Mouse (Mus musculus) lung, adult 18-20 months (tissue): ENCODE data around the gene Rfc5.
"Not testable (repeated sequence)": the region's sequence is repeated elsewhere in the genome, so short reads cannot be mapped to it uniquely, and the experiment has no call there.

Experiments
- DNase-seq, 2 experiments: peaks; one replicate each; pipeline ENCODE4 v3.0.0; 2022; ENCODE audit warnings: mixed read lengths in 2 of 2

Gene Rfc5

DNA sequence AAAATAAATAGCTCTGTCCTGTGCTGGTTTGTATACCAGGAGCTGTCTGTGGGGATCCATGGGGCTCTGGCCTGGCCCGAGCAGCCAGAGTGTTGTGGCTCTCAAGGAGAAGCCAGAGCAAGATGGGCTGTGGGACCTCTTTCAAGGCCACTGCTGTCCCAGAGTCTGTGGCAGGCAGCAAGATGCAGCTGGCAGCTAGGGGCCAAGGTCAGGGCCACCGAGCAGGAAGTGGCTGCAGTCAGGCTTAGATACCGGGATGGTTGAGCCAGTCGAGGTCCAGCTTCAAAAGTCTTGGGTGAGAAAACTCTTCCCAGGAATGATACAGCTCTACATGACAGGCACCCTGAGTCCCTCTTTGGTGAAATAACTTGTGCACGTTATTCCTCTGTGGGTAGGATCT, 41.8 kb downstream of the Rfc5 start:
- no peak for DNase-seq

DNA sequence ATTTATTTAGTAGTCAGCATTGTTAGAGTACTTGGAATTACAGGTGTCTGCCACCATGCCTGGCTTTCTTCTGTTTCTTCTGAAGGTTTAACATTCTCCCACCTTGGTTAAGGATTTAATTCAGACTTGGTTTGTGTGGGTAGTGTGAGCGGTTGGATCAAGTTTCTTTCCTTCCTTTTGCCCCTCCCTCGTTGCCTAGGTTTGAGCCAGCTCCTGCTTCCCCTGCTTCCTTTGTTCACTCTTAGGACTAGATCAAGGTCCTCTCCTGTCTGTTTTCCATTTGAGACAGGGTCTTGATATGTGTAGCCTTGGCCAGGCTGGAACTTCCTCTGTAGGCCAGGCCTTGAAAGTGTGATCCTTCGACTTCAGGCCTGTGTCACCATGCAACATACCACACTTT, 42.6 kb downstream of the Rfc5 start:
- no peak for DNase-seq

DNA sequence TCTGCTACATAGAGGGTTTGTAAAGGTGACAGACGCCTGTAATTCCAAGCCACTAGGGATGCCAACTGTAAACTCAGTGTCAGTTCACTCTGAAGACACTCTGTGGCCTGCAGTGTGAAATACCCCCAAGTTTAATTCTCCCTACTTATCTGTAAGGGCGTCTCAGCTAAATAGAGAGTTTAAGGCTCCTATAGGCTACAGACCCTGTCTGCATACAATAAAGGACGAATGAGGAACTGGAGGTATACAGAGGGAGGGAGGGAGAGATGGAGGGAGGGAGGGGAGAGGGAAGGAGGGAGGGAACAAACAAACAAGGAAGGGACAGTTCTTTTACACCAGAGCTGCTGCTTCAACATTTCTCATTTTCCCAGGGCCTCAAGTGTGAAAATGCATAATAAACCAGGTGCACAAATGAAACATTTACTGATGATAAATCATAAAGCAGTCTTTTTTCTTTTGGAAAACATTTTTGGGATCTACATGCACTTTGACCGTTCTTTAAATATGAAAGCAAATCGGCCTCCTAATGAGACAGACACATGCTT, 43.3 kb downstream of the Rfc5 start:
- DNase-seq, result no peak

DNA sequence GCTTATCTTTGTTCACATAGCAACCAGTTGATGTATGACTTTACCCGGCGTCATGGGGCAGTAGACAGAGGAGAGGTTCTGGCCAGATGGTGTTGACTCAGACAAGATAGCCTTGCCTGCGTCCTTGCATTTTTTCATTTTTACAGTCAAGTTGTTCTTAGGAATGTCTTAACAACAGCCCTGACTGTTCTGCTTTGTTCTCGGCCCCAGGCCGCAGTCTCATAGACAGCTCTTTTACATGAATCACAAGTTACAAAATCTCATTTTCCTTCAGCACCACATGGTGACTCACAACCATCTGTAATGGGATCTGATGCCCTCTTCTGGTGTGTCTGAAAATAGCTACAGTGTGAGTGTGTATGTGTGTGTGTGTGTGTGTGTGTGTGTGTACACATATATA, 44.4 kb downstream of the Rfc5 start:
- DNase-seq, result not testable (repeated sequence)

DNA sequence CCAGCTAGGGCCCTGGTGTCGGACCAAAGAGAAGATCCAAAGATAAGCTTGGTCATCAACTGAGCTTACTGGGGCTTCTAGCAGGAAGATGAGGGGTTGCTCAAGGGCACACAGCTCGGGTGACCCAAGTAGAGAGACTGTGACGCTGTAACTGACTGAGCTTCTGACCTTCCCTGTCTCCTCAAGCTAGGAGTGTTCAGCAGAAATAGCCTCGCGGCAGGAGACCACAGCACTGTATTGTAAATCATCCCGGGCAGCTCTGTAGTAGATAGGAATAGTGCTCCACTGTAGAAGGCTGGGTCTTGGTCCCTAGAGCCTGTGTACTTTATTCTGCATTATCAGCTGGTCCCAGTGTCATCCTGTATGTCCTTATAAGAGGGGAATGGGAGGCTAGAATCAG, 47.0 kb downstream of the Rfc5 start:
- DNase-seq, result no peak

DNA sequence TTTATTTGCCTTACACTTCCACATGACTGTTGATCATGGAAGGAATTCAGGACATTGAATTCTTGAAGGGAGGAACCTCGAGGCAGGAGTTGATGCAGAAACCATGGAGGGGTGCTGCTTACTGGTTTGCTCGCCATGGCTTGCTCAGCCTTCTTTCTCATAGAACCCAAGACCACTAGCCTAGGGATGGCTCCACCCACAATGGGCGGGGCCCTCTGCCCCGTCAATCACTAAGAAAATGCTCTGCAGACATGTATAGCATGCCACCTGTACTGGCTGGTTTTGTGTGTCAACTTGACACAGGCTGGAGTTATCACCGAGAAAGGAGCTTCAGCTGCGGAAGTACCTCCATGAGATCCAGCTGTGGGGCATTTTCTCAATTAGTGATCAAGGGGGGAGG, 48.8 kb downstream of the Rfc5 start:
- DNase-seq, result no peak

DNA sequence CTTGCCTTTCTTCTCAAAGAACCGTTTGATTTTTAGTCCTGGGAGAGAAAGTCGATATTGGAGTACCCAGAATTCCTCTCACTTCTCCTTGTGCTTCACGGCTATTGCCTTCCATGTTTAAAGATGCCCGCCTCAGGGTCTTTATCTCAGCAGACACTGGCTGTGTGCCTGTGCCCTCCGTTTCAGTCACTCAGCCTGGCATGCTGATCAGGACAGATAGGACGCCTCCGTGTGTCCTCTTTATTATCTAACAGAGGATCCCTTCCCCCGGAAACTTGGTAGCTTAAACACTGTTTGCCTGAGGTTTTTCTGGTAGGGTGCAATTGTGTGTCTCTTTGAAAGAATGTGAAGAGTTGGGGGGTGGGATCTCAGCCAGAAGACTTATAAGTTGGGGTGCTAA, 50.3 kb downstream of the Rfc5 start:
- DNase-seq, result no peak

DNA sequence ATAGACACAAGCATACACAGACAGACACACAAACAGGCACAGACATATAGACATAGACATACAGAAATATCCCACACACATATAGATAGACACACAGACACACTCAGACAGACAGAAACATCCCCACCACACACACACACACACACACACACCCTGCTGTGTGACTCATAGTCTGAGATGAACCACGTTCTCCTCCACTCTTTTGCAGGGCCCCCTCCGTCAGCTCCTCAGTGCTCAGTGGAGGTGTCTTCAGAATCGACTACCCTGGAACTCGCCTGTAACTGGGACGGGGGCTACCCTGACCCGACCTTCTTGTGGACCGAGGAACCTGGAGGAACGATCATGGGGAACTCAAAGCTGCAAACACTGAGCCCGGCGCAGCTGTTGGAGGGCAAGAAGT, 50.8 kb downstream of the Rfc5 start:
- no peak for DNase-seq

DNA sequence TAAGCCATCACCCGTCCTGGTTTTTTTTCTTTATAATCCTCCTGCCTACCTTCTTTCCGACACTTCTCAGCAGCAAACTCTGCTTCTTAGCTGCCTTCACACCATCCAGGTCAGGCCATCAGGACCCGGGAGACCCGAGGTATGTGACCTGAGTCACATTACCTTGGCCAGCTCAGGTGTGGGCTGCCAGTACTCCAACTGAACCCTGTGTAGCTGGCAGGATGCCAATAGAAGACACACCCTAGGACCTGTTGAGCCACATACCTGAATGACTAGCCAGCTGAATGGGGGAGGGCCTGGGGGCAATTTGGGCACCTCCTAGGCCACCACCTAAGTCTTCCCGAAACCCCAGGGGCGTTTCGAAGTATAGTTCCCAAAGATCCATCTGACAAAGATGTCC, 58.4 kb downstream of the Rfc5 start:
- peak; percentile 73 to 84 for DNase-seq
